Mouse (Mus musculus) brain, embryonic 14.5 days (tissue): ENCODE data around the gene Zbtb12.

Experiments
- CTCF ChIP-seq: fragments of 200-500 bp; IDR thresholded peaks from 2 replicates; pipeline ENCODE4 v1.5.1; 2012; ENCODE audit warnings: inconsistent platforms, mild to moderate bottlenecking, moderate library complexity, borderline replicate concordance; ENCODE audit not compliant: insufficient read depth, insufficient read length; ENCODE audit errors: extremely low read depth
- POLR2A ChIP-seq: fragments of 200-500 bp; IDR thresholded peaks from 2 replicates; pipeline ENCODE4 v1.6.1; 2012; ENCODE audit warnings: mild to moderate bottlenecking, inconsistent platforms, borderline replicate concordance; ENCODE audit not compliant: poor library complexity, insufficient read depth, insufficient read length, severe bottlenecking; ENCODE audit errors: extremely low read depth

DNA sequence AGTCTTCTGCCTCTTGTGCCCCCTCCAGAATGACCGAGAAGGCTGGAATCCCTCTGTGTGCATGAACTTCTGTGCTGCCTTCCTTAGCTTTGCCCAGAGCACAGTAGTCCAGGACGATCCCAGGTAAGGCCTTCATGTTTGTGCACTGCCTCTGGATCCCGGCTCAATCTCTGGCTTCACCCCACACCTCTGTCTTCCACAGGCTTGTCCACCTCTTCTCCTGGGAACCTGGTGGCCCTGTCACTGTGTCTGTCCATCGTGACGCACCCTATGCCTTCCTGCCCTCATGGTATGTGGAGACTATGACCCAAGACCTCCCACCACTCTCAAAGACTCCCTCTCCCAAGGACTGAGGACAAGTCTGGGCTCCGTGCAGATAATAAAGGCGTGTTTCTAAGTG is 40.5 kb upstream of the Zbtb12 start:
- TF ChIP-seq CTCF (no peak), POLR2A (no peak)
